Mouse (Mus musculus): ENCODE results near the gene Cuedc1.

The Cuedc1 gene

DNA sequence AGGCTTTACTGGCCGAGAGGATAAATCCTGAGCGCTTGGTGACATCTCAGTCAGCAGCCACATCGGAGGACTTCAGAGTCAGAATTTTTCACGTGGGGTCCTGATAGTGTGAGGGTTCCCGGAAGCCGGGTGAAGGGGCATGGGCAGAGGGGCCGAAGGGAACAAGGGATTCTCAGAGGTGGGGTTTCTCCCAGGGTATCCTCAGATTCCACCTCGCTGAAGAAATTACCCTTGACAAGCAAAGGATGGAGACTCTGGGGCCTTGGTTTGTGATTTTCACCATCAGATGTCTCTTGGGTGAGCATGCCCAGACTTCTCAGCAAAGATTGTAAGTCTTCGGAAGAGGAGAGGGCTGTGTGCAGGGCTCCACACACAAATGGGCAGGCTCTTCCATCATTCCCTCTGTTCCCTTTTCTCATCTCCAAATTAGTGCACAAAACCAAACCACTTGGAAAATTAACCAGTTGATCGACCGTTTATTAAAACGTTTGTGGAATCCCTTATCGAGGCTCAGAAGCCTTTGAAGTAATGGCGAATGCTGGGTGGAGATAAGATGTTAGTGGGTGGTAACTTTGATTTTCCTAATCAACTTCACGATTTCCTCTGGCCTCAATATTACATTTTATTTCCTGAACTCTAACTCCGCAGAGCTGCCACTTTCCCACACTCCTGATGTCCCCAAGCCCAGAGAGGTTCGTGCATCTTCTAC lies at the start of gene Cuedc1:
Gene Cuedc1, plus strand, starts transcription at position 38 of the 709 bp plus-strand sequence.
- DNase-seq = no peak

DNA sequence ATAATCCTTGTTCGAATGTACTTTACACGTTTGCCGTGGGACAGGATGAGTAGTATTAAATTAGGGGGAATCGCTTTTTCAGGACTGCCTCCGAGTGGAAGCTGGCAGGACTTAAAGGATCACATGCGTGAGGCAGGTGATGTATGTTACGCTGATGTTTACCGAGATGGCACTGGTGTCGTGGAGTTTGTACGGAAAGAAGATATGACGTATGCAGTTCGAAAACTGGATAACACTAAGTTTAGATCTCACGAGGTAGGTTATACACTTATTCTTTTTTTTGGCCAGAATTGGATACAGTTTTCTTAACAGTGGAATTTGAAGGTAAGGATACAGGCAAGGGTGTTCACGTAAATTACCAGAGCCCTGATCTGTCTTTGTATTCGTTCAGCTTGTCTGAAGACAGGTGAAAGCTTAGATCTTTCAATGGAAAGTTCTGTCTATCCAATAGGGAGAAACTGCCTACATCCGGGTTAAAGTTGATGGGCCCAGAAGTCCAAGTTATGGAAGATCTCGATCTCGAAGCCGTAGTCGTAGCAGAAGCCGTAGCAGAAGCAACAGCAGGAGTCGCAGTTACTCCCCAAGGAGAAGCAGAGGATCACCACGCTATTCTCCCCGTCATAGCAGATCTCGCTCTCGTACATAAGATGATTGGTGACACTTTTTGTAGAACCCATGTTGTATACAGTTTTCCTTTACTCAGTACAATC lies 48.7 kb upstream of the Cuedc1 start:
- DNase-seq = no peak

DNA sequence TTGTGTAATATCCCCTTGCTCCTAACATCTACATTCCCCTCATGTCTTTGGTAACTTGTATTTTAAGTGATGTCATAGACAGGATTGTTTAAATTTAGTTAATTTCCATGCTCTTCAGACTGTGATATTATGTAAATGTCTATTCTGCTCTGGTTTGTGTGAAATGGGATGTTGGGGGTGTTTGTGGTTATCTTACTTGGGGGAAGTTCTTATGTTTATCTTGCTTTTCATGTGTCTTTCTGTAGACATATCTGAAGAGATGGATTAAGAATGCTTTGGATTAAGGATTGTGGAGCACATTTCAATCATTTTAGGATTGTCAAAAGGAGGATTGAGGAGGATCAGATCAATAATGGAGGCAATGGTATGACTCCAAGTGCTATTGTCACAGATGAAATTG lies 48.1 kb upstream of the Cuedc1 start:
- DNase-seq = no peak

DNA sequence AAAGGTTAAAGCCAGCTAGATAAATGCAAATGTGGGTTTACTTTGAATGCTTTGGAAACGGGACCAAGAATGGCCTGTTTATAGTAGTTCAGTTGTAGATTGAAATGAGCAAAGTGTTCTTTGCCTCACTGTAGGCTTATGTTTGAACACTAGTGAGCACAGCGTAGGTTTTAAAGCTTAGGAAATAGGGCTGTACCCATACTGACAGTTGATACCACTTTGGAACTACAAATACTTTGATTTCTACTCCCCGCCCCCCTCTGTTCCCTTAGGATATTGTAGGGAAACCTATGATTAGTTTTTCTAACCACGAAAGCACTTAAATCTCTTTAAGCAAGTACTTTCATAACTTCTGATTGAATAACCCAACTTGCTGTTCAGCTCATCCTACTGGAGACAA lies 45.2 kb upstream of the Cuedc1 start:
- DNase-seq = no peak

DNA sequence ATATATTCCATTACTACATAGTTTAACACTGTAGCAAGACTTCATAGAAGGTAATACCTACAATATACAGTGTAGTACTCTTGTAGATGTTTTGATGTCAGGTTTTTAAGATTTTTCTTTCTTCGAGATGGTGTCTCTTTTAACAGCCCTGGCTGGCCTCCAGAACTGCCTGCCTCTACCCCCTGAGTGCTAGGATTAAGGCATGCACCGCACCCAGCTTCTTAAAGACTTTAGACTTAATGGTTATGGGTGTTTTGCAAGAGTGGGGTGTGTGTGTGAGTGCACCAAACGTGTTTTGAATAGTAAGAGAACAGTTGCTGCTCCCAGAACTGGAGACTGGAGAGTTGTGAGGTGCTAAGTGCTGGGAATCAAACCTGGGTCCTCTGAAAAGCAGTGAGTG lies 44.0 kb upstream of the Cuedc1 start:
- no peak for DNase-seq

DNA sequence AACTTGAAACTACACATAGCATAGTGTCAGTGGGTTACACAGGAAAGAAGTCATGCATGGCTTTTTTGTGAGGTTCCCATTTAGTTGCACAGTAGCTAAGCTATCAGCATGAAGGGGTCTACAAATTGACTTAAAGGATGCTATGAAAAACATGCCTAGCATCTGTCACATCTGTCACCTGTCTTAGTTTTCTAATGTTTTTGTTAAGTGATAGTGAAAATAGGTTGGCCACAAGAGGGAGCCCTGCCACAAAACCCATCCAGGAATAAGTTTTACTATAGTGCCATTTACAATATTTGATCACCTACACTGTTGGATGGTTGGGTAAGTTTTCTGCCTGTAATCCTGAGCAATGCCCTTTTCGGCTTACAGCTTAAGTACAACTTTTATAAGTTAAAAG lies 43.3 kb upstream of the Cuedc1 start:
- DNase-seq = peak; percentile 65

DNA sequence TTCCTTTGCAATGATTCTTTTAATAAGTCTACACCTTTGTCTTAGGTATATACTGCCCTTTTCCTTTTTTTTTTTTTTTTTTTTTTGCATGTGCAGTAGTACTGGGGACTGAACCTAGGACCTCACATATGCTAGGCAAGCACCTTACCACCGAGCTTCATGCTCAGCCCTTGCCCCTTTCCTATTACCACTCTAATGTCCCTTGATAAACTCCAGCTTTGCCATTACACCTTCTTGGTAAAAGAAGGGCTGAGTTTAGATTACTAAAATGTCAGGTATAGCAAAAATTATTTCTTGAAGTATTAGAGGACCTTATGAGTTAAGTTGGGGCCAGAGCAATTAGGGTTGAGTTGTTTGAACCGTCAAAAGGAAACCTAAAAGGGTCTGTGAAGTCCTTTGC lies 42.1 kb upstream of the Cuedc1 start:
- DNase-seq = no peak

DNA sequence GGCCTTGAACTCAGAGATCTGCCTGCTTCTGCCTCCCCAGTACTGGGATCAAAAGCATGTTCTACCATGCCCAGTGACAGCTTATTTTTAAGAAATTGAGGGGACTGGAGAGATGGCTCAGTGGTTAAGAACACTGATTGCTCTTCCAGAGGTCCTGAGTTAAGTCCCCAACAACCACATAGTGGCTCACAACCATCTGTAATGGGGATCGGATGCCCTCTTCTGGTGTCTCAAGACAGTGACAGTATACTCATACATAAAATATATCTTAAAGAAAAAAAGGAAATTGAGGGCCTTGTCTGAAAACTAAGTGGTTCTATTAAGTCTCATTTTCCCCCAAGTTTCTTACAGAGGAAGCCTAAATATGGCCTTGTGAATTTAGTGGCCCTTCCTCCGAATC lies 40.1 kb upstream of the Cuedc1 start:
- DNase-seq = no peak

DNA sequence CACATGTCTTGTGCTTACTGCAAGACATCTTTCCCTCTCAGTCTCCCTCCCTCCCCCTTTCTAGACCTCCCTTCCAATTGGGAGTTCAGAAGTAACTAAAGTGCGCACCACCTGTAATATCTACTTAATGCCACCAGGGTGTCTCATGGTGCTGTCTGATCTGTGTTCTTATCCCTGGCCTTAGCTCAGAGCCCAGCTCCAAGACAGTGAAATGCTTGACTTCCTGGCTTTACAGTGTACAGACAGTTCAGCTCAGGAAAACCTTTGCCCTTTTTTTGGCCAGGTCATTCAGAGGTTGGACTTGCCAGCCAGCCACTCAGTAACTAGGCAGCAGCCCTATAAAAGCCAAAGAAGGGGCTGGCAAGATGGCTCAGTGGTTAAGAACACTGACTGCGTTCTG lies 38.7 kb upstream of the Cuedc1 start:
- peak; percentile 81 for DNase-seq

DNA sequence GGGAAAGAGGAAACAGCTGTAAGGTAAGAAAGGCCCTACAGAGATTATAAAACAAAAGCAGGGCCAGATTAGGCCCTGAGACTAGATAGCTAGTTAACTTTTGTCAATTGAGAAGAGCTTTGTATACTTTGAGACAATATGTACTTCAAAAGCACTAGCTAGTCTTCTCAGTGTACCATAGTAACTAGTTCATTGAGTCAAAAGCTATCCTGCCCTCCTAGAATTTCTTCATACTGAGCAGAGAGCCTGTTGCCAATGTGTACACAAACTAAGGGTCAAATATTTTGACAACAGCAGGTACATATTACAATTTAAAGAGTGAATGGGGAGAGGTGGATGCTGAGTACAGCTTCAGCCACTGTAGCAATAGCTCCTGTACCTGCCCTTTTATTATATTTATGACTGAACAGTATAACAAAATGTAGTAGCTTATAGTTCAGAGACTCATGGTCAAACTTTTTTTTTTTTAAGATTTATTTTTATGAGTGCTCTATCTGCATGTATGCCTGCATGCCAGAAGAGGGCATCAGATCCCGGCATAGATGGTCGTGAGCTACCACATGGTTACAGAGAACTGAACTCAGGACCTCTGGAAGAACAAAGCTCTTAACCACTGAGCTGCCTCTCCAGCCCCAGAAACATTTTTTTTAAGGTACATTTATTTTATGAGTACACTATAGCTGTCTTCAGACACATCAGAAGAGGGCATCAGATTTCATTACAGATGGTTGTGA lies 35.8 kb upstream of the Cuedc1 start:
- no peak for DNase-seq

DNA sequence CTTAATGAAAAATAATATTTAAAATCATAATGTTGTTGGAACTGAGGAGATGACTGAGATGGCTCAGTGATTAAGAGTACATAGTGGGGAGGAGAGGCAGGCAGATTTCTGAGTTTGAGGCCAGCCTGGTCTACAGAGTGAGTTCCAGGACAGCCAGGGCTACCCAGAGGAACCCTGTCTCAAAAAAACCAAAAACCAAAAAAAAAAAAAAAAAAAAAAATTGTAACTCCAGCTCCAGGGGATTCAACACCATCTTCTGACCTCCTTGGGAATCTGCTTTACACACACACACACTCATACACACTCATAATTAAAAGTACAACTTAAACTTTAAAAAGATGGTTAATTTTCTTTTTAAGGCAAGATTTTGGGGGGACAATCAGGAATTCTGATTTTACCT lies 32.1 kb upstream of the Cuedc1 start:
- DNase-seq = no peak

DNA sequence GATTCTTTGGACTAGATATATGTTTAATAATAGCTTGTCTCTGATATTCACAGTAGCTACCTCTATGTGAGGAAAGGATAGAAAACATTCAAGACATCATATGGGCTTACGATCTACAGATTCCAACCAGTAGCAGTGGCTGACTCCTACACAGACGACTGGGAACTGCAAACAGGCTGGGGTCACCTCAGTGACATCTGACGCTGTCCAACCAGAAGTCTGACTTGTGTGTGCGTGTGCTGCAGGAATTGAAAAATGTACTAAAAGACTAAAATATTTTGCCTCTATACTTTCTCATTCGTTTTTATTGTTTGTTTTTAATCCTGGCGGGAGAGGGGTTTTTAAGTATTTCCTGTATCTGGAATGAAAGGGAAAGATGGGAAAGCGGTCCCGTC lies 30.7 kb upstream of the Cuedc1 start:
- DNase-seq = peak; percentile 48

DNA sequence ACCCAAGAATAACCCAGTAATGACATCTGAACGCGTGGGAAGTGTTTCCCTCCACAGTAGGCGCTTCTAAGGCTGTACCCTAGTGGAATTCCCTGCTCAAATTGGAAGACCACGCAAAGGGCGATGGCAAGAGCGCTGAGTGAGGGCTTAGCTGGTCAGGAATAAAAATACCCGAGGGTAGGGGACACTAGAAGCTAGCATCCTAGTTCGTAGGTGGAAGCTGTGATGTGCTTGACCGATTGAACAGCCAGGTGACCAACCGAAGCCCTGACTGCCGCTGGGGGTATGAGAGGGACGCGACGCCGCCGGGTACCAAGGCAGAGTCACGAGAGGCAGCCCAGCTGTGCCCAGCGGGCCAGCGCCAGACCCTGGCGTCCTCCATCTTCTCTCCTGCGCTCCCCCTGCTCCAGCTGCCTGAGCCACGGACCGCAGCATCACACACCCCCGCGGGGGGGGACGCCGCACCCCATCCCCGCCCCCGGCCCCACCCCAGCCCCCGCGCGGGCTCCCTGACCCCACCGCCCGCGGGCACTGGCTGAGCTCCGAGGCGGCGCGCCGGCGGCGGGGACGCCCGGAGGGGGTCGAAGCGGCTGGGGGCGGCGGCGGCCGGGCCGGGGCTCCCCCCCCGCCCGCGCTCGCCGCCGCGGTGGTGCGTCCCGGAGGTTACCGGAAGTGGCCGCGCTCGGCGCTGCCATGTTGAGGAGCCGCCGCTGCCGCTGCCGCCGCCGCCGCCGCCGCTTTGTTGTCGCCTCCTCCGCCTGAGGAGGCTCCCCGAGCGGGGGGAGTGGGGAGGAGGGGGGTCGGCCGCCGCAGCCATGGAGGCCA lies 30.1 kb upstream of the Cuedc1 start, which contains the start of gene Vezf1:
Gene Vezf1, plus strand, starts transcription at position 694 of the 825 bp plus-strand sequence.
- peak; percentile 92 for DNase-seq

DNA sequence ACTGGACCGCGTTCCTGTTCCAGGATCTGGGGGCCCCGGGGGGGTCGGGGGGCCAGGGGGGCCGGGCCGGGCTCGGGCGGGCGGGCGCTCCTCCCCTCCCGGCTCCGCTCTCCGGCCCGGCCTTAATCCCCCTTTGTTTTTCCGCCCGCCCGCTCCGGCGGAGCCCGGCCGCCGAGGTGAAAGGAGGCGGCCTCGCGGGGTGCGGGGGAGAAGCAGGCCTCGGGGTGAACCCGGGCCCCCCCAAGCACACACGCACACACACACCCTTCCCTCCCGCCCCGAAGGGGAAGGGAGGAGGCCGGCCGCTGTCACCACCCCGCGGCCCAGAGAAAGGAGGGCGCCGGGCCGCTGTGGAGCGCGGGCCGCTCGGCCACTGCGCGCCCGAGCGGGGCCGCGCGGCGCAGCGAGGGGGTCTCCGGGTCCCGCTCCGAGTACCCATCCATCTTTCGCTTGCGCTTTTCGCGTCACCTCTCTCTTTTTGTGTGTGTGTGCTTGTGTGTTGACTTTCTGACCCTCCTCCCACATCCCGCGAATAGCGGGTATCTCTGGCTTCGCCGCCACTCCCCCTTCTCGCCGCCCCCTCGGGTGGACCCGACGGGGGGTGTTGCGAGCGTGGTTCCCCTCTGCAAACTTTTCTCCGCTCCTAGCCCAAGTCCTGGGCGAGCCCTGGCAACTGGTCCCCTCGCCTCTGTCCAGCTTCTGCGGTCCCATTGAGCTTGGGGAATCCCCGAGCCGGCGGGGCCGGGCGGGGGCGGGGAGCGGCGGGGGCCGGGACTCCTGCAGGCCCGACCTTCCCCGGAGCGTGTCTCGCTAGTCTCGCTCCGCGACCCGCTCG lies 29.2 kb upstream of the Cuedc1 start:
- peak; percentile 76 for DNase-seq

DNA sequence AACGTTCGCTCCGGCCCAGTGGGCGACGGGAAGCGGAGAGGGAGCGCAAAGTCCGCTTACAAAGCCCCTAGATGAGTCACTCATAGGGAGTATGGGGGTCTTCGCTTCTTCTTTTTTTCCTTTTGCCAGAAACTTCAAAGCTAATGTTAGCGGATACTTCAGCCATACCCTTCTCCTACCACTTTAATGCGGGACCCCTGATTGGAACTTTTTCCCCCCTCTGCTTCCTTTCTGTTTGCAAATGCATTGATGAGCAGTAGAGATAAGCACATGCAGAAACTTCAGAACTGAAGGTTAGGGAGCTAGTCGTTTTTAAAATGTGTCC lies 28.6 kb upstream of the Cuedc1 start:
- DNase-seq = no peak

DNA sequence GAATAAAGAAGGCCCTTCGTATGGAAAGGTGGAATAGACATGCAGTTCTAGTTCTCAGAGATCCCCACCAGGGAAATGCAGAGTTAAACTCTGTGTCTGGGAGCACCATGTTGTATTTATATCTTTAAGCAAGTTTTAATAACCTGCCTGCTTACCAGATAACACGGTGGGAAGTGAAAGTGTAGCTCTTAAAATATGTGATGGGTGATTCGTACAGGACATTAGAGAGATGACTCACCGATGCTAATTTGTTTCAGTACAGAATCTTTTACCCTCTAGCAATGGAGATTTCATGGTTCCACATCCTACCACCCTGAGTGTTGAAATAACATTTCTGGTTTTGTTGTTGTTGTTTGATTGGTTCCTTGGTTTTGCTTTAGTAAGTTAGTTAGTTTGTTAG lies 27.5 kb upstream of the Cuedc1 start:
- no peak for DNase-seq

DNA sequence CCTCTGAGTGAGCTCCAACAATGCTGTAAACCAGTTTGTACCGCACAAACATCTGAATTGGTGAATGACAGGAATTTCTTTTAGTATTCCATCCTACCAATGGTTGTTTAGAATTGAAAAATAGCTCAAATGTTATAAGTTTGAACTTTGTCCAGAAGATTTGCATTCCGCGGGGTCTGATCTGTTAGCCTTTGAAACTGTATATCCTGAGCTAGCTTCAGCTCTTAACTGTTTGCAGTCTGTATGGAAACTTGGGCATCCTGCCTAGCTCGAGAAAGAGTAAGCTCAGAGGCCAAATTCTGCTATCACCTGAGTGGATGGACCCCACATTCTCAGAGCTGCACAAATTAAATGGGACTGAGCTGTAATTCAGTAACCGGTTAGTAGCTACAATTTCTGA lies 26.7 kb upstream of the Cuedc1 start:
- no peak for DNase-seq

DNA sequence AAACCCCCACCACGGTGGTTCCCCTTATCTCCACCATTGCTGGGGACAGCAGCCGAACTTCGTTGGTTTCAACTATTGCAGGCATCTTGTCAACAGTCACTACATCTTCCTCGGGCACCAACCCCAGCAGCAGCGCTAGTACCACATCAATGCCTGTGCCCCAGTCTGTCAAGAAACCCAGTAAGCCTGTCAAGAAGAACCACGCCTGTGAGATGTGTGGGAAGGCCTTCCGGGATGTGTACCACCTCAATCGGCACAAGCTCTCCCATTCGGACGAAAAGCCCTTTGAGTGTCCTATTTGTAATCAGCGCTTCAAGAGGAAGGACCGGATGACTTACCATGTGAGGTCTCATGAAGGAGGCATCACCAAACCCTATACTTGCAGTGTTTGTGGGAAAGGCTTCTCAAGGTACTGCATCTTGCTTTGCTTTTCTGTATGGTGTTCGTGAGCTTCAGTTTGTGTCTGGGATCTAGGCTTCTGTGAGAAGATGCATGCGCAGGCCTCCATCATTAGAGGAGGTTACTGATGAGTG lies 24.4 kb upstream of the Cuedc1 start:
- no peak for DNase-seq

DNA sequence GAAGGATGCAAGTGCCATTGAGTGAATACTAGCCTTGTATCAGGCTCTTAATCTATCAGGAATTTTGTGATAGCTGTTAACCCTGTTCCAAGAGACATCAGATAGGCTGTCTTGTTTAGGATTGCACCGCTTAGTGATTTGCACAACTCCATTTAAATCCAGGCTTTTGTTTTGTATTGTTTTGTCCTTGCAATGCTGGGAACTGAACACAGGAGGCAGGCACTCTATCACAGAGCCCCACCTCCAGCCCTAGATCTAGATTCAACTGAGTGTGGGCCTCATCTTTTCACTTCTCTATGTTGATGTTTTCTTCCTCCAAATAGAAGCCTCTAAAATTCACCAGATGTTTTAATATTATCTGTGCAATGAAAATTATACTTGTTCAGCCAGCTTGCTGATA lies 22.2 kb upstream of the Cuedc1 start:
- DNase-seq = no peak

DNA sequence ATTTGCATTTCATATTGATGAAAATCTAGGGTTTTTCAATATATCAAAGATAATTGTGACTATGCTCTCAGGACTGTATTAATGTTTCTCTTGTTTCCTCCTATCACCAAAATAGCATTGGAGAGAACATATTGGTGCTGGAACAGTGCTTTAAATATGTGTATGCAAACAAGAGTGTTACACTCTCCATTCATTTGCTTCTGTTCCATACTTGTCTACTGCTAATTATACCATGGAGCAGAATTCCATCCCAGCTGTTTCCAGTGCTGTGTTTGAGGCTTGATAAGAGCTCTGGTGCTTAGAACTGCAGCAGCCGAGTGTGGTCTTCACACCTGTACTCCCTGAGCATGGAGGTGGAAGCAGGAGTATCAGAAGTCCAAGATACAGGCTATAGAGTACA lies 21.5 kb upstream of the Cuedc1 start:
- no peak for DNase-seq

DNA sequence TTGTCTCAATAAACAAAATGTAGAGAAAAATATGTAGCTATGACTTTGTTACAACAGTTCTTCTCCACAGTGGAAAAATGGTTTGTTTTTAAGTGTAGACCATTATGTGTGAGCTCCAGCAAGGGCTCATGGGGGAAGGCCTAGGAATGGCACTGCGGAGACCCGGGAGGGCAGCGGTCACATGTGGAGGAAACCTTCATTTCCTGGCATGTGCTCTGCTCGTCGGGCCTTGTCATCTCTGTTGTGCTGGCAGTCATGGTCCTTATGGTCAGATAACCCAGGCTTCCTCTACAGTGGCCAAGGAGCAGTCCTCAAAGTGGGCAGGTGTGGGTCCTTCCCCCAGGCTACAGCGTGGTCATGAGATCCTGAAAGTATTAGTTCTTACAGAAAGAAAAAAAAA lies 14.2 kb upstream of the Cuedc1 start:
- DNase-seq = no peak
